Mouse (Mus musculus): ENCODE results near the gene Vps13c.

Gene Vps13c

DNA sequence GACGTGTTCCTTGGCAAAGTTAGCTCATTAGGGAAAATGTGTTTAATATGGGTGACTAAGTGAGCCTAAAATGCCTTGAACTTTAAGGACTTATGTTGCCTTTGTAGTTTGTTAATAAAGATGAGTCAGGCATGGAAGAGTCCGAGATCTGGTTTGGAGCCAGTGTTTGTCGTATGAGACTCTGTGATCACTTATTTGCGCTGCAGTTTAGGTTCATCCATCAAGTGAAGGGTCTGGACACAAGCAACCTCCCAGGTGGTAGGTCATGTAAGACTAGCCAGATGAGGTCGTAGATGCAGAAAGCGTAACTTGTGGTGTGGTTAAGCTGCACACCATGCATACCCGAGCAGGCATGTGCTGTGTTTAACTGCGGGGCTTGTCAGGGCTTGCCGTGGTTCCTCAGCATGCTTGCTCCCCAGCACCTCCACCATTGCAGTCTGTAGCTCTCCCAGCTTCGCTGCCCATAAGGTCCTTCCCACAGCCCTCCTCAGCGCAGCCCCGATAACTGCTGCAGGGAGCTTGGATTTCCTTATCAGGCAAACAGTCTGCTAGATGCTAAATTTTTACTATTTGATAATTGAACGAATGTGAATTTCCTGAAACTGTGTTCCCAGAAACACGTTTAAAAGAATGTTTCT lies 37.0 kb downstream of the Vps13c start:
- peak; percentile 16 for DNase-seq (ENCODE audit: low read depth, low spot score)

DNA sequence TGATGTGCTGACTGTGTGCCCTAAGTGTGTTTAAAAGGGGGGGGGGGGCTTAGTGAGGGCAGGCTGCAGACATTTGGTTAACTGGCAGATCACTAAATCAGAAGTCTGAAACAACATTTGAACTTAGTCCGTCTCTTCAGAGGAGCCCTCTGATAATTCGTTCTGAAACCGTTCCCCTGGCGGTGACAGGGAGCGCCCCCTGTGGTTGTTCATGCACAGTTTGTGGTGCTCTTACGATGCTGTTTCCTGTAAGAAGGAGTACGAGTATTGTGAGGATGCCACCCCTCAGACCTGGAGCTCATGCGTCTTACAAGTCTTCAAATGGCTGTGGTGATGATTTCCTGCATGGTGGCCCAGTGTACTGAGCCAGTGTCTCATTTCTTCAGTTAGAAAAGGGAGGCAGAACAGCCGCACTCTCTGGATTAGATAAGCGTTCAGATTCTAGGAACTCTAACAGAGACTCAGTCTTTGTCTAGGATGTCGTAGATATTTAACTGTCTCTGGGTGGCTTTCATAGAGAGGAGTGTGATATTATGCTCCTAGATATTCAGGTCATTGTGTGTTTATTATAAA lies 38.1 kb downstream of the Vps13c start:
- no peak for DNase-seq (ENCODE audit: low read depth, low spot score)

DNA sequence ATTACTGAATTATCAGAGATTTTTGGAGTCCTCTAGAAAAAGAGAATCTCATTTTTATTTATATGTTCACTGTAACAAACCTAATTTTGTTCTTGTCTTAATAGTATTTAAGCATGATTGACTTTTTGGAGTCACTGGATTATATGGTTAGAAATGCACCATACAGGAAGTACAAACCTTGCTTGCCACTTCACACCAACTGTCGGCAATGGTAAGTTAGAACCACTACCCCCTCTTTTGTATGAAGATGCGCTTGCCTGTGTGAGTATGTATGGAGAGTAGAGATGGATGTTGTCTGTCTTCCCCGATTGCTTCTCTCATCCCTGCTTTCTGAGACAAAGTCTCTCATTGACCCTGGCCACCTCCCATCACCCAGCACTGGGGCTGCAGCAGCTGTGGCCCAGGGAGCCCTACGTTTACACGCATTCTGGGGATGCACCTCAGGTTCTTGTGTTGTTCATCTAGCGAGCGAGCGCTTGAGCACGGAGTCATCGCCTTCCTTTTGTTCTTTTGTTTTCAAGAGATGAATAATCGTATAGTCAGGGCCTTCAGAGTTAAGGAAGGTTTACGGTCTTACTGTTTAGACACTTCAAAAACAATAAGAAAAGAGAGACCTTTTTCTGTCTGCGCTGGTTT lies 43.3 kb downstream of the Vps13c start:
- DNase-seq (ENCODE audit: low read depth, low spot score), result no peak

DNA sequence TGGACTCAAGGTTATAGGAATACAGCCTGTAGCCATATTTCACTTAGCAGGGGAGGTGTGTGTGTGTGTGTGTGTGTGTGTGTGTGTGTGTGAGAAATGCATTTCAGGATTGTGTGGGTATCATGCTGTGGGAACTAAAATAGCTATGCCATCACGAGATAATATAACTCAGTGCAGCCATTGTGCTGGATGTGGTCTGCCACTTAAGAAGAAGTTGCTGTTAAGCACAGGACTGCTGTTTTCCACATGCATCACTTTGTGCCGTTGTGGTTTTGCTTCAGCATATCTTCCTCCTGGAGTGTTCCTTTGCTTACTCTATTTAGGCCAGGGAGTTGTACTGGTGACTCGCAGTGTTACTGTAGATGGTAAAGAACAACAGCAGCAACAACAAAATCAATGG lies 43.9 kb downstream of the Vps13c start:
- DNase-seq (ENCODE audit: low read depth, low spot score), result no peak

DNA sequence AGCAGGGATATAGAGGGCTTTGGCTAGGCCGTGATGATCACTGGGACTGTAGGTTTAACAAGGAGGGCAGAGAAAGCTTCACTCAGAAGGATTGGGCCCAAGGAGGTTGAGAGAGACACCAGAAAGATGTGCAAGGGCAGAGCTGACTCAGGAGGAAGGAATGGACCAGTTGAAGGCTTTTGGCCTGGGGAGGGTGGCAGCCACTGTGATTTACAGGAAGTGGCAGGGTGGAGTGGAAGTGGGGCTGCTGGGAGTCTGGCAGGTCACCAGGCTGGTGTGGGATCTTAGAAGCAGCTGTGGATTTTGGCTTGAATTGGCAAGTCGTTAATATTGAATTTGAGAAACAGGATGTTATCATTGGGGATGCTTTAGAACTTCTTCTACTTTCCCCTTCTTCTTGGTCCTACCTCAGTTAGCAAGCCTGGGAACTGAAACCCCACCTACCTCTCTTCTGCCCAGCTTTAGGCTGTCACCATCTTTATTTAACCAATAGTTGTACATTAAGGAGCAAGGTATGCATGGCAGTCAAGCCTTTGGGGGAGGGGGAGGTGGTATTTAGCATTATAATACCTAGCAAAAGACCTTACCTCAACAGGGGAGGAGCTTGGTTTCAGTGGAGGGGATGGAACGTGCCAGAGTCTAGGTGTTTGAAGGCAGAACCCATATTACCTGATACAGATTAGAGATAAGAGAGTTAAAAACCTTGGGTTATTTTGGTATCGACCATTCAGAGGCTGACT lies 47.0 kb downstream of the Vps13c start:
- no peak for DNase-seq (ENCODE audit: low read depth, low spot score)

DNA sequence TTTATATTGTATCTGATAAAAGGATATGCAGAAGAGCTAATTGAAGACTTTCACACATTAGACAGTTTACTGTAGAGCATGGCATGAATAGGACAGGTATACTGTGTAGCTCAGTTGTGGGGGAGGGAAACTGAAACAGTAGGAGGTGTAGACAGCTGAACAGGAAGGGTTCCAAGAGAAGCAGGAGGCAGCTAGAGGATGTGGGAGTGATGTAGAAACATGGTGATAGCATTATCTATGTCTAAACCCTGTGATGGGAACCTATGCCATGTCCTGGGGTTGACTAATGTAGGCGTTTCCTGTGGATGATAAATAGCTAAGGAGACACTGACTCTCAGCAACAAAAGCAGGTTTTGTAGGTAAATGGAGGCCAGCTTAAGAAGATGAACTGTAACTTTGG lies 53.3 kb downstream of the Vps13c start:
- no peak for DNase-seq (ENCODE audit: low read depth, low spot score)

DNA sequence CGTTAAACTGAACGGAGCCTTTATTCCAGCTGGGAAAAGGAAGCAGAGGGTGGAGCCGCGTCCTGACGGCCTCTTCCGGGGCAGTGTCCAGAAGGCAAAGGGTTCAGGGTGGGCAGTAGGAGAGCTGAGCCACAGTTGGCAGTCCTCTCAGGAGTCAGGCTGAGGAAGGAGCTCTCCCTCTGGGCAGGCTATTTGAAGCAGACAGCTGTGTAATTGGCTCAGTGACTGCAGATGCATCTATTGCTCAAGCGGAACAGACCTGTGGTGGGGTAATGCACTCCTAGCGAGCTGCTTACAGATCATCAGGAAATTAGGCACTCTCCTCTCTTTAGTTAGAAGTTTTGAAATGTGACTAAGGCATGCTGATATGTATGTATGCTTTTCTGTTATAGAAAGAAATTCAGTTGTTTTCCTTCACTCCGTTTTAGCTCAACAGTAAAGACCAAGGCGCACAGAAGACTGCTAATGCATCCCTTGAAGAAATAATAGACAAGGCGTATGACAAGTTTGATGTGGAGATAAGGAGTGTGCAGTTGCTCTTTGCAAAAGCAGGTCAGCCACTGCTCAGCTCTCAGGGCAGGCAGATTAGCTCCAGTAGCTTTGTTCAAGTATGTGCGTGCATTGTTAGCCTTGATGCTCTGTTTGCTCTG lies 56.6 kb downstream of the Vps13c start:
- peak; percentile 54 for DNase-seq (ENCODE audit: low read depth, low spot score)

DNA sequence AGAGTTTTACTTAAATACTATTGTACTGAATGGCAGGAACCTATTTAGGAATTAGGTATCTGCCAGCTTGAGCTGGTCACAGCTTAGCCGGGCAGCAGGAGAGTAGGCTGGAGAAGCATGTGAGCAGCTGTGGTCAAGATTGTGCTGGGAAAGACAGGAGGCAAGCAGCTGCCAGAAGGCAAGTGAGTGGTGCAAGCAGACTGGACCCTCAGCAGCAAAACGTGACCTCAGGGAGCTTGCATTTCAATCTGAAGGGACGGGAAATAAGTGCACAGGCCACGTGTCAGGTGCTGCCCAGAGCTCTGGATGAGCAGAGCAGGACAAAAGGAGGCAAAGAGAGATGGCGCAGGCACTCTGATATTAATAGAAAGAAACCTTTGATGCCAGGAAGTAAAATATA lies 60.2 kb downstream of the Vps13c start:
- no peak for DNase-seq (ENCODE audit: low read depth, low spot score)

DNA sequence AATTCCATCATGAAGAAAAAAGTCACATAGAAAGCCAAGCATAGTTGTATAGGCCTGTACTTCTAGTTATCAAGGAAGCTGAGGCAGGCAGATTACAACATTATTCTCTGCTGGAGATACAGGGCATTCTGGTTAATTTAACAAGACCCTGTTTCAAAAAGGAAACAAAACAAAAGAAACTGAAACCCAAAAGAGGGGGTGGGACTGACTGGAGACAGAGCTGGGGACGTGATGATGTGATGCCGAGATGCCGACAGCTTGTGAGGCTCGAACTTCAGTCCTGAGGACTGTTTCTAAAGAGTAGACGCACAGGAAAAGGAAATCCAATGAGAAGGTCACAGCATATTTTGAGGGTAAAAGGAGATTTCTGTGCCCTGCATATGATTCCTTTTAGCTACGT lies 64.2 kb downstream of the Vps13c start:
- DNase-seq (ENCODE audit: low read depth, low spot score), result no peak

DNA sequence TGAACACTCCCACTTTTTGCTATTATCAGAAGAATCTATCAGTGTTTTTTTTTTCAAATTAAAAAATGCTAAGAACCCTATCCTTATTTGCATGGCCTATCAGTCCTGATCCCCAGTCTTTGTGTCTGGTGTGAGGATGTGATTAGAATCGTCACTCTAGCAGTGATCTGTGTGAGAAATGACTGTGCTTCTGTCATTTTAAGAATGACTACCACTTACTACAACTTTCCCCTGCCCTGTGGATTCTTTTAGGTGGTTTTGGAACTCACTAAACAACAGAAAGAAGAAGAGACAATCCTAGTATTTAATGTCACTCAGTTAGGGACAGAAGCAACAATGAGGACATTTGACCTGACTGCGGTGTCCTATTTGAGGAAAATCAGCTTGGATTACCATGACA lies 65.3 kb downstream of the Vps13c start:
- DNase-seq (ENCODE audit: low read depth, low spot score), result no peak

DNA sequence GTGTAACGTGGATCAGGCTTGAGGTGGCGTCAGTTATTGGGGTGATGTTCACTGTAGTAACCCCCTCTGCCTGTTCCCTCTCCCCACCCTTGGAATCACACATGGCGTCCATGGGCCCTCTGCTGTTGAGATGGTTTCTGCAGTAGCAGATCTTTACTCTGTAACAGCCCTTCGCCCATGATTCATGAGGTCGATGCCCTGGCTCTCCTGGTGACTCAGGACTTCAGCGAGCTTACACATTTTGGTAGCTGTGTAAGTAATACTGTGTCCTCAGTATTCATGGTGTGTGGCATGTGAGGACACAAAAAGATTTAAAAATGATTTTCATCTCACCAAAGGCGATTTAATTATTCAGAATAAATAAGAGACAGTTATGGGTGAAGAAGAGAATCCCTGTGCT lies 74.5 kb downstream of the Vps13c start:
- no peak for DNase-seq (ENCODE audit: low read depth, low spot score)

DNA sequence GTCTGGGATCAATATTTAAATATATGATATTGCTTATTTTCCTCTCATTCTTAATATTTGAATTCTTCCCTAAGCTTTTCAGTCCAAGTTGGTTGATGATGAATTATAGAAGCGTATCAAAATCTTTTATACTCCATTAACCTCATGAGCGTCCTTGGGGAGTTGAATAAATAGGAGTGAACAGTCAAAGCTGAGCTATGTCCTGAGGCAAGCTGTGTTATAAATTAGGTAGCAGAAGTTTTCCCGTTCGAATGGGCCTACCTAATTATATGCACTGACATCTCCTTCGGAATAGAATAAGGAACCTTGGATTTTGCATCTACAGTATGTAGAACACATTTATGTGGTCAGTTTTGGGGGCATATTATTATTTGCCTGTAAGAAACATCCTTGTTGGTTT lies 82.2 kb downstream of the Vps13c start:
- no peak for DNase-seq (ENCODE audit: low read depth, low spot score)

DNA sequence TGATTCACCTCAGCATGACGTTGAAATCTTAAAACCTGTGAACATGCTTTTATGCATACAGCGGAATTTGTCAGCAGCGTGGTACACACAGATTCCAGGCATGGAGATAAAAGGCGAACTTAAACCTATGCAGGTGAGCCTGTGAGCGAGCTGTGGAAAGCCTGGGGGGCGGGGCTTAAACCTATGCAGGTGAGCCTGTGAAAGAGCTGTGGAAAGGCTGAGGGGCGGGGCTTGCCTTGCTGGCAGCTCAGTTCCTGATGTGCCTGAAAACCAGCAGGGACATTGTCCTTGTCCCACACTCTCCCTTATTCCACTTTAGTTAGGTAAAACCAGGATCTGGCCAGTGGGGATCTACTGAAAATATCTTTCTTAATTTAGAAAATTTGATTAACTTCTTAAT lies 90.4 kb downstream of the Vps13c start:
- DNase-seq (ENCODE audit: low read depth, low spot score), result no peak

DNA sequence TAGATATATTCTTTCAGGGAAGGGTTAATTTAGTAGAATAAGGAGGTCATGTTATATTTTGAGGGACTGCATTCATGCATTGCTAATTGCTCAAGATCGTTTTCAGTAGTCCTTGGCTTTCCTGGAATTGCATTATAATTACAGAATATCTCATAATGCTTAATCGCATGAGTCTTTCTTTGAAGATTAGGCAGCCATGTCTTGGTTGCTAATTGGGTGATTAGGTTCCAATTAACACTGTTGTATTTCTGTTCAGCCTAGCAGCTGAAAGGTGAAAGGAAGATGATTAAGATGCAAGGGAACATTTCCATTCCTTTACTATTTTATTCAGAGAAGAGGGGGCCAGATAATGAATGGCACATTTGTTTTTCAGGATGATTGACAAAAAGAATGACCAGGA lies 97.1 kb downstream of the Vps13c start:
- no peak for DNase-seq (ENCODE audit: low read depth, low spot score)

DNA sequence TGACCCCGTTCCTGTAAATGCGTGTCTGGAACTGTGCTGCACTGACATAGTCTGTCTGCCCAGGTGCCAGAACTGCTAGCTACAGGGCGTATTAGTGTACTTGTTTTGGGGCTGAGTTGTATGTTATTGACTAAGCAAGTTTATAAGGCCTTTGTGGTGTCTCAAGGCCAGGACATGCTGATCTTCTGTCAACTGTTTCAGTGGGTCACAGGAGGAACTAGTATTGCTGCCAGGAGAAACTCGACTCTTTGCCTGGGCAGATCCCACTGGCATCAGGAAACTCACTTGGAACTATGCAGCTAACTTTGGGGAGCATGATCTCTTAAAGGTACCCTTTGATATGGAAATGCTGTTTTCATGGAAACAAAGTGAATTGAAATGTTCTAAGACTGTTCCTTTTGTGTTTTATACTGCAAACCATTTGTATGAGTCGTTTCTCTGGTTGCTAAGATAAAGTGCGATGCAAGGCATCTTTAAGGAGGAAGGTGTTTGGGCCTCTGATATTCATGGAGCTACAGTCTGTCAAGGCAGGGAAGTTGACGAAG lies 115.3 kb downstream of the Vps13c start:
- DNase-seq (ENCODE audit: low read depth, low spot score), result no peak

DNA sequence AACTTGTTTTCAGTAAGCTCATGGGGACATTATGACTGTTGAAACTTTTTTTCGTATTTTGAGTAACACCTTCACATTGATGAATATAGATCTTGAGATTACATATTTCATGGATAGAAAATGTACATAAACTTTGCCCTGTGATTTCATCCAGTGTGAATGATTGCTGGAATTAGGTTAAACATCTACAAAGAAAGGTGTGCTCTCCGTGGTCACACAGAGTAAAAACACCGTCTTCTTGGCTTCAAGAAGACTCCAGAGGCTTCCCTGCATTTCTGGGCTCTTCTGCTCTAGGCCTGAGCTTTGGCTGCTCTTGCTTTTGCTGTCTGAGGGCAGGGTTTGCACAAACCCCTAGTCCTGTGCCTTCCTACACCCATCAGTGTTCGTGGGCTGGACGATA lies 121.8 kb downstream of the Vps13c start:
- DNase-seq (ENCODE audit: low read depth, low spot score), result no peak

DNA sequence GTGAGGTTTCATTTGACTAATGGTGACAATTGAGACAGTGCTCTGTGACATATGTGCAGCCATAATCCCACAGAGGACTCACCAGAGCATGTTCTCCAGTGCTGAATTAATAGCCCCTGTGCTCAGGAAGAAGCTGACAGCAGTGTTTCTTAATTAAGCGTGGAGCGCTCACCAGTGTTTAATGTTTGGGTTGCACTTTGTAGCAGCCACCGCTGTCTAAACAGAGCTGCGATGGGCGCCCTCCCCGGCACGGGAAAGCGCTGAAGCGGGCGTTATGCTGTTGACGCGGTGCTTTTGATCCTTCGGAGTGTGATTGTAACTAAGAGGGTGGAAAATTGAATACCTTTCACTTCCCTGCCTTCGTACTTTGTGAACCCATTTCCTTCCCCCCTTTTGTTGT lies 125.7 kb downstream of the Vps13c start:
- no peak for DNase-seq (ENCODE audit: low read depth, low spot score)

DNA sequence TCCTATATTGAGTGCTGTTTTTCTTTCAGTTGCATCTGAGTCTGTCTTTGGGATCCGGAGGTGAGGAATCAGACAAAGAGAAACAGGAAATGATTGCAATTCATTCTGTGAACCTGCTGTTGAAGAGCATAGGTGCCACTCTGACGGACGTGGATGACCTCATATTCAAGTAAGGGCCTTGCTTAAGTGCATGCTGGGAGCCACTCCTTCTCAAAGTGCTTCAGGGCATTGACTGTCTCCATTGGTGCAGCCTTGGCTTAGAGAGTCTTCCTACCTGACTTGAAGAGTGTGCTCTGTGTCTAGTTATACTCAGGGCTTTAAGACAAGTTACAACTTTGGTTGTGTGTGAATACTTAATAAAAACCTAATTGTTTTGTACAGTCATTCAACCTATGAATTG lies 126.8 kb downstream of the Vps13c start:
- no peak for DNase-seq (ENCODE audit: low read depth, low spot score)

DNA sequence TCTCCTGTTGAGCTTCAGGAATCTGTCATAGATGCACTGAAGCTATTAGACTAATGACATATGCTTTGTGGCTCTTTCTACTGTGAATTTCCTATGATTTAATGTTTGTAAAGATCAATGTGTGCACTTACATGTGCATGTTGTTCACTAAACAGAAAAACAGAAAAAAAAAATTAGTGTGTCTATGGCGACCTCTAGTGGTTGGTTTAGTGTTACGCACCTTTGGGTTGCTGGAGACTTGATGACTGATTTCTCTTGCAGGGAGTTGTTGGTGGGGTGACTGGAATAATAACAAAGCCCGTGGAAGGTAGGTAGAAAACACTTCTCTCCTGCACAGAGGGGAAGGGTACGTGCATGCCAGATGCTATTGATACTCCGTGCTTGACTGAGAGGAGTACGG lies 133.3 kb downstream of the Vps13c start:
- peak; percentile 64 for DNase-seq (ENCODE audit: low read depth, low spot score)

DNA sequence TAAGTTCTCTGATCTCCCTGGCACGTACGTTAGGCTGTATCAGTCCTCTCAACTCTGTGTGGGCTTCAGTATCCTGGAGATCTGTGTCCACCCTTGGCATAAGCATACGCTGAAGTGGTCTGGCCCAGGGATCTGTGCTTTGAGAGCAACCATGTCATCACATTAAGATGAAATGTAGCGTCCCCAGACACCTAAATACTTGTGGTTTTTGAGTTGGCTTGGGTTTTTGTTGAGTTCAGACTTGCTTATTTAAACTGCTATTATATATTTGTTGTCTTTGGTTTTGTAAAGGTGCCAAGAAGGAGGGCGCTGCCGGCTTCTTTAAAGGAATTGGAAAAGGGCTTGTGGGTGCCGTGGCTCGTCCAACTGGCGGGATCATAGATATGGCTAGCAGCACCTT lies 135.3 kb downstream of the Vps13c start:
- DNase-seq (ENCODE audit: low read depth, low spot score), result no peak

DNA sequence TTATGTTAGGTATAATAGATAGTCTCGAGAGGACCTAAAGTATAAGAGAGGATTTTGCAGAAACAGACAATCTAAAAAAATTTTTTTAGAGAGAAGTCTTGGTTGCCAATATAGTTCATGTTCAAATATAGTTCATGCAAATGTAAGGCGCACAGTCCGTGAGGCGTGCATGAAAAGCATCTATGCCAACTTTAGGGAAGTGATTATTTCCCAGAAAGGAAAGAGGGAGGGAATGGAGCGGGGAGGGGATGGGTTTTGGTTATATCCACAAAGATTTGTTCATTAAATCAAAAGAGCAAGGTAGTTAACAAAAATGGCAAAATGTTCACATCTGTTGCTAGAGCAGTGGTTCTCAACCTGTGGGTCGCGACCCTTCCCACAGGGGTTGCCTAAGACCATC lies 166.4 kb downstream of the Vps13c start:
- peak; percentile 13 for DNase-seq (ENCODE audit: low read depth, low spot score)

DNA sequence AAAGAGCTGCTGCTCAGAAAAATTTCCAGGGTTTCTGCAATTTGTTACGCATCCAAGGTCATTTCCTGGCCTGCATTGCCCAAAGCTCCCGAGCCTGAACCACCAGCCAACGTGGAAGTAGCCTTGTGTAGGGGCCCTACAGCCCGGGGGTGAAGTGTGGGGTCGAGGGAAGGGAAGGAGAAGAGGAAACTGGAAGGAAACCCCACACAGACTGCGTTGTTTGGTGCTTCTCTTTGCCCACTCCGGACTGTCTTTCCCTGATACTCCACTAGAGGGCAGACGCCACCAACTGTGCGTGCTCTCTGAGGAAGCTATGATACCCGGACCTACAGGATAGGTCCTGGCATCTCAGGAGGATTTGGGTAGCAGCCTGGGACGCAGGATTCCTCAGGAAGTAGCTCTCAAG lies 174.8 kb downstream of the Vps13c start:
- peak; percentile 61 for DNase-seq (ENCODE audit: low read depth, low spot score)
